Mouse (Mus musculus): ENCODE measurements around the gene Retreg1. TPM values are rescaled to one million over a fixed set of nuclear protein-coding genes. Genes with fewer than 3 reads are reported as not detected.

Retreg1 gene
- total RNA-seq, 2 experiments from 2014 or later: 170 to 181 TPM

DNA sequence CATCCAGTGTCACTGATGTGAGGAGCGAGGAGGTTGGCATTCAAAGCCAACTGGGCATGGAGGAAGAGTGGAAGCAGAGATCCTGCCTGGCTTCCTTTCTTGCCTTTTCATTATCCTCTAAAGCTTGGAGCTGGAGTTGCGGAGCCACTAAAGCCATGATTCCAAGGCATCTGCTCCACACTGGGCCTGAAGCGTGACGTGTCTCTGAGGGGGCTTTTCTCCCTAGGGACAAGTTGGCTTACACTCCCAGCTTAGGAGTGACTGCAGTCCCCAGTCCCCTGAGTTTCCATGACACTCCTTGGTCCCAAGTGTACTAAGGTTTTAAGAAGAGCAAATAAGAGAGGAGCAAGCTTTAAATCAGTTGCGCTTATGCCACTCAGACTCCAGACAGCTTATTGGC lies 179.7 kb downstream of the Retreg1 start:
- TF ChIP-seq CTCF (IDR thresholded peaks at IDR 0.05): no peak
- Histone ChIP-seq H3K27ac (no peak overlapping the region), H3K4me3 (no peak overlapping the region)
- no peak for DNase-seq
- intact Hi-C loops (cut with DNase I): no loop called here

Small RNA genes lying within 50 kb of the gene (microRNA-seq; reads per million reads assigned to microRNA genes)
- gene Mir7212: not detected

Other genes starting within 250 kb of the Retreg1 start
- 10 to 100 TPM; 56.1 to 62.0 TPM for gene Myo10, start 220.7 kb upstream of the Retreg1 start, total RNA-seq (2021)
- gene Zfp622, start 141.2 kb downstream of the Retreg1 start, total RNA-seq (2021): 10 to 100 TPM; 22.6 to 25.5 TPM

All from gastrocnemius, adult 2 months (tissue).